Comparison of ENCODE assay signal across 8 mouse cellular contexts in genomic region chr12:40837597-40838337, GRCm38 (mm10).
DNase-seq lines count a peak whose midpoint lies in the region; ATAC-seq and TF ChIP-seq lines count a peak whose summit lies in the region.

No protein-coding gene starts in this region.

- peaks cover 16% of the 10 kb centered on the region; the same call in 1 of the 2 replicates for H3K4me1 ChIP-seq in forebrain, embryonic 12.5 days
- H3K4me1 ChIP-seq in hindbrain, embryonic 10.5 days (replicated peaks) = peaks cover 4% of the 10 kb centered on the region; the same call in 1 of the 2 replicates
- peaks cover 9% of the 10 kb centered on the region for H3K4me1 ChIP-seq in lung, embryonic 14.5 days (ENCODE audit: insufficient read depth)

- no peak overlapping the region for H3K4me3 ChIP-seq in forebrain, embryonic 12.5 days (replicated peaks)
- H3K4me3 ChIP-seq in hindbrain, embryonic 10.5 days = no peak overlapping the region
- no peak overlapping the region for H3K4me3 ChIP-seq in lung, embryonic 14.5 days (ENCODE audit: low read depth, low read length)

- no peak overlapping the region for H3K9ac ChIP-seq in forebrain, embryonic 12.5 days
- no peak overlapping the region for H3K9ac ChIP-seq in lung, embryonic 14.5 days

- H3K4me2 ChIP-seq in forebrain, embryonic 12.5 days = no peak overlapping the region
- H3K4me2 ChIP-seq in lung, embryonic 14.5 days = no peak overlapping the region

- DNase-seq in Muller cell, postnatal 12 days (ENCODE audit: inconsistent ontology term) = peak; percentile 85
- DNase-seq in c-Kit-positive CD71-positive TER-119-positive erythroid progenitor cells, embryonic 14.5 days (ENCODE audit: low spot score) = peak; percentile 64
- DNase-seq in hindbrain, embryonic 10.5 days (ENCODE audit: low spot score) = peak; percentile 72
- peak; percentile 72 to 93 for DNase-seq in layer of hippocampus, adult 18-20 months (ENCODE audit: low spot score in 2 of 2)
- peak; percentile 90 for DNase-seq in lung, embryonic 14.5 days
- DNase-seq in retina, adult 2 months (ENCODE audit: low read depth, low spot score) = peak; percentile 46
- peak; percentile 75 for DNase-seq in thymus, postnatal 4 days

- peak; percentile 88 for TF ChIP-seq CTCF in lung, embryonic 14.5 days (IDR thresholded peaks at IDR 0.05; ENCODE audit: low read depth)

- ATAC-seq in forebrain, embryonic 12.5 days (ENCODE audit: low FRiP score) = peak; percentile 66; the same call in 1 of the 2 replicates
- peak; percentile 49; the same call in 1 of the 2 replicates for ATAC-seq in lung, embryonic 14.5 days (ENCODE audit: insufficient read depth)

- H3K9me3 ChIP-seq in forebrain, embryonic 12.5 days = no peaks in the 10 kb centered on the region
- H3K9me3 ChIP-seq in hindbrain, embryonic 10.5 days = no peaks in the 10 kb centered on the region
- H3K9me3 ChIP-seq in lung, embryonic 14.5 days (ENCODE audit: low read depth, low read length) = no peaks in the 10 kb centered on the region

- peaks cover 51% of the 10 kb centered on the region for H3K27me3 ChIP-seq in forebrain, embryonic 12.5 days
- peaks cover 18% of the 10 kb centered on the region; the same call in 1 of the 2 replicates for H3K27me3 ChIP-seq in hindbrain, embryonic 10.5 days (ENCODE audit: insufficient read depth, poor library complexity, severe bottlenecking)
- no peaks in the 10 kb centered on the region for H3K27me3 ChIP-seq in lung, embryonic 14.5 days (ENCODE audit: insufficient read depth, low read length)

- H3K36me3 ChIP-seq in forebrain, embryonic 12.5 days (replicated peaks) = 0 out of 2 replicates have a peak, but pooled peaks cover 7% of the 10 kb centered on the region
- peaks cover 13% of the 10 kb centered on the region; the same call in 1 of the 2 replicates for H3K36me3 ChIP-seq in hindbrain, embryonic 10.5 days
- peaks cover 6% of the 10 kb centered on the region; the same call in 1 of the 2 replicates for H3K36me3 ChIP-seq in lung, embryonic 14.5 days (ENCODE audit: insufficient read depth)

- H3K27ac ChIP-seq in forebrain, embryonic 12.5 days = no peak overlapping the region
- H3K27ac ChIP-seq in hindbrain, embryonic 10.5 days = no peak overlapping the region
- no peak overlapping the region for H3K27ac ChIP-seq in lung, embryonic 14.5 days (ENCODE audit: low read depth)

- under 1% methylated on average over 8 of the region's 8 CpGs for WGBS in forebrain, embryonic 12.5 days
- 6% methylated on average over 8 of the region's 8 CpGs for WGBS in hindbrain, embryonic 10.5 days
- 2% methylated on average over 8 of the region's 8 CpGs for WGBS in lung, embryonic 14.5 days
